Mouse (Mus musculus) cortical plate, adult 2 months (tissue): Measurements from ENCODE around the gene Pcyox1. TPM values are rescaled to one million over a fixed set of nuclear protein-coding genes. Genes with fewer than 3 reads are reported as not detected.
A peak's percentile ranks its signal among the peaks of the same experiment; 100 is the strongest.

ENCODE experiments used
- H3K27ac ChIP-seq: fragments of 200-500 bp; 2 replicates; pipeline ENCODE4 v1.5.1; 2012; ENCODE audit warnings: low read length, control low read depth, inconsistent platforms; ENCODE audit not compliant: insufficient read depth
- H3K4me1 ChIP-seq: fragments of 200-500 bp; 2 replicates; pipeline ENCODE4 v1.6.1; 2011; ENCODE audit warnings: low read length; ENCODE audit not compliant: control insufficient read depth, insufficient read depth
- H3K4me3 ChIP-seq: fragments of 200-500 bp; 2 replicates; pipeline ENCODE4 v1.5.1; 2011; ENCODE audit warnings: mild to moderate bottlenecking, low read length, control low read depth; ENCODE audit not compliant: insufficient read depth
- CTCF ChIP-seq: fragments of 200-500 bp; IDR thresholded peaks from 2 replicates; pipeline ENCODE4 v1.5.1; 2011; ENCODE audit warnings: mild to moderate bottlenecking, control low read depth, low read length; ENCODE audit not compliant: insufficient read depth; ENCODE audit errors: extremely low read depth
- POLR2A ChIP-seq: fragments of 200-500 bp; IDR thresholded peaks from 2 replicates; pipeline ENCODE4 v1.6.1; 2011; ENCODE audit warnings: mild to moderate bottlenecking, low read length, control low read depth; ENCODE audit not compliant: insufficient read depth; ENCODE audit errors: extremely low read depth
- polyA plus RNA-seq: library from polyadenylated mRNA; depleted of rRNA; stranded (reverse); fragments of >200 nt; gene quantifications from 2 replicates; pipeline ENCODE4 v1.2.3, GENCODE M21; 2012

Pcyox1 gene
- polyA plus RNA-seq, 1 experiment: 64.9 TPM

- Histone ChIP-seq H3K4me3 (no peak overlapping the region; the same call in 1 of the 2 replicates), H3K27ac (no peak overlapping the region), H3K4me1 (0 out of 2 replicates have a peak, but pooled peaks cover 2% of the 10 kb centered on the region)
- TF ChIP-seq CTCF: no peak
- TF ChIP-seq POLR2A: no peak
These were observed 26.8 kb downstream of the Pcyox1 start for GRCm38 (mm10) chr6:86370093-86370713.

- 0 out of 2 replicates have a peak, but pooled peaks cover 2% of the 10 kb centered on the region for H3K4me1 ChIP-seq
- no peak overlapping the region for H3K4me3 ChIP-seq
- TF ChIP-seq CTCF: no peak
- H3K27ac ChIP-seq: no peak overlapping the region
These were observed 28.5 kb downstream of the Pcyox1 start for GRCm38 (mm10) chr6:86368479-86368878.

GRCm38 (mm10) chr6:86366853-86367249 lies 30.1 kb downstream of the Pcyox1 start:
- H3K4me3 ChIP-seq: no peak overlapping the region; the same call in 1 of the 2 replicates
- H3K27ac ChIP-seq: no peak overlapping the region
- H3K4me1 ChIP-seq: 0 out of 2 replicates have a peak, but pooled peaks cover 2% of the 10 kb centered on the region
- TF ChIP-seq CTCF: no peak
- no peak for TF ChIP-seq POLR2A

GRCm38 (mm10) chr6:86366125-86366852 lies 30.7 kb downstream of the Pcyox1 start:
- Histone ChIP-seq H3K4me1 (0 out of 2 replicates have a peak, but pooled peaks cover 2% of the 10 kb centered on the region), H3K4me3 (peak overlapping the region; percentile 60), H3K27ac (peak overlapping the region; percentile 61)
- TF ChIP-seq POLR2A (no peak), CTCF (no peak)

- Histone ChIP-seq H3K4me1 (no peaks in the 10 kb centered on the region), H3K4me3 (peak within 1 kb of the TSS; percentile 60), H3K27ac (peak within 1 kb of the TSS; percentile 61)
- TF ChIP-seq CTCF: peak; percentile 79
- TF ChIP-seq POLR2A: peak; percentile 61; the same call in 1 of the 2 replicates
These were observed 31.4 kb downstream of the Pcyox1 start, which contains the start of gene Fam136a for GRCm38 (mm10) chr6:86365371-86366124. Gene Fam136a (plus strand): TSS chr6:86365646.

GRCm38 (mm10) chr6:86364442-86365141 lies 32.4 kb downstream of the Pcyox1 start:
- no peak overlapping the region for H3K27ac ChIP-seq
- TF ChIP-seq POLR2A: no peak
- TF ChIP-seq CTCF: peak; percentile 97

GRCm38 (mm10) chr6:86361373-86361772 lies 35.6 kb downstream of the Pcyox1 start:
- H3K4me1 ChIP-seq: no peaks in the 10 kb centered on the region
- no peak overlapping the region for H3K27ac ChIP-seq
- TF ChIP-seq POLR2A (no peak), CTCF (no peak)
- H3K4me3 ChIP-seq: no peak overlapping the region

More at GRCm38 (mm10) chr6:86364442-86365141, 32.4 kb downstream of the Pcyox1 start:
- Histone ChIP-seq H3K4me3 (peak overlapping the region; percentile 60), H3K4me1 (no peaks in the 10 kb centered on the region)

- Histone ChIP-seq H3K27ac (no peak overlapping the region), H3K4me3 (no peak overlapping the region), H3K4me1 (no peaks in the 10 kb centered on the region)
- TF ChIP-seq POLR2A (no peak), CTCF (no peak)
These were observed 36.3 kb downstream of the Pcyox1 start for GRCm38 (mm10) chr6:86360691-86361090.

GRCm38 (mm10) chr6:86356956-86357355 lies 40.0 kb downstream of the Pcyox1 start:
- no peaks in the 10 kb centered on the region for H3K4me1 ChIP-seq
- H3K27ac ChIP-seq: no peak overlapping the region
- TF ChIP-seq CTCF: no peak
- no peak for TF ChIP-seq POLR2A
- H3K4me3 ChIP-seq: no peak overlapping the region
